Mouse (Mus musculus) intestine, postnatal 0 days (tissue): ENCODE measurements around the gene Nacc1. TPM values are rescaled to one million over a fixed set of nuclear protein-coding genes. Genes with fewer than 3 reads are reported as not detected.

ENCODE experiments used
- ATAC-seq: fragments of 200-750 bp; cut with Nextera tagmentation; 2 replicates; pipeline ENCODE4 v1.8.0; 2017; ENCODE audit warnings: mild to moderate bottlenecking, moderate TSS enrichment, moderate library complexity
- H3K27ac ChIP-seq: fragments of 300-500 bp; sonication (generic); 2 replicates; pipeline ENCODE4 v1.5.1; 2014; ENCODE audit warnings: mild to moderate bottlenecking, low read depth, low read length, moderate library complexity
- H3K27me3 ChIP-seq: fragments of 300-500 bp; sonication (generic); replicated peaks from 2 replicates; pipeline ENCODE4 v1.6.1; 2014; ENCODE audit warnings: low read length, mixed read lengths; ENCODE audit not compliant: control insufficient read depth, insufficient read depth
- H3K36me3 ChIP-seq: fragments of 300-500 bp; sonication (generic); 2 replicates; pipeline ENCODE4 v1.6.1; 2014; ENCODE audit warnings: mild to moderate bottlenecking, moderate library complexity; ENCODE audit not compliant: control insufficient read depth, insufficient read depth
- H3K4me1 ChIP-seq: fragments of 300-500 bp; sonication (generic); replicated peaks from 2 replicates; pipeline ENCODE4 v1.6.1; 2014; ENCODE audit warnings: antibody characterized with exemption, low read length, mixed read lengths; ENCODE audit not compliant: control insufficient read depth, insufficient read depth
- H3K4me2 ChIP-seq: fragments of 300-500 bp; sonication (generic); replicated peaks from 2 replicates; pipeline ENCODE4 v1.6.1; 2014; ENCODE audit warnings: low read depth, mild to moderate bottlenecking, moderate library complexity
- H3K4me3 ChIP-seq: fragments of 300-500 bp; sonication (generic); 2 replicates; pipeline ENCODE4 v1.5.1; 2014; ENCODE audit warnings: low read depth, low read length
- H3K9ac ChIP-seq: fragments of 300-500 bp; sonication (generic); 2 replicates; pipeline ENCODE4 v1.6.1; 2014; ENCODE audit warnings: mild to moderate bottlenecking, low read depth, low read length
- H3K9me3 ChIP-seq: fragments of 300-500 bp; sonication (generic); 2 replicates; pipeline ENCODE4 v1.6.1; 2016; ENCODE audit warnings: mixed run types; ENCODE audit not compliant: control insufficient read depth
- CTCF ChIP-seq: sonication (generic); IDR thresholded peaks from 2 replicates; pipeline ENCODE4 v1.5.1; 2016; ENCODE audit warnings: low read depth, mild to moderate bottlenecking, control low read depth, antibody characterized with exemption, moderate library complexity
- WGBS: fragments of 180-500 bp; shearing (Covaris S2); extraction: QIAGEN DNeasy Blood & Tissue Kit; methylation state at CpG from one replicate; pipeline ENCODE4 v1.1.7; 2014; 5-methylcytosine and 5-hydroxymethylcytosine counted together
- polyA plus RNA-seq: library from polyadenylated mRNA; unstranded; fragments of >200 nt; fragmentation: Nextera tagmentation; extraction: Ambion mirVana; gene quantifications from 2 replicates; pipeline ENCODE4 v1.2.1, GENCODE M21; 2015

The Nacc1 gene
- polyA plus RNA-seq = 9.3 and 9.8 TPM in 2 replicates

DNA sequence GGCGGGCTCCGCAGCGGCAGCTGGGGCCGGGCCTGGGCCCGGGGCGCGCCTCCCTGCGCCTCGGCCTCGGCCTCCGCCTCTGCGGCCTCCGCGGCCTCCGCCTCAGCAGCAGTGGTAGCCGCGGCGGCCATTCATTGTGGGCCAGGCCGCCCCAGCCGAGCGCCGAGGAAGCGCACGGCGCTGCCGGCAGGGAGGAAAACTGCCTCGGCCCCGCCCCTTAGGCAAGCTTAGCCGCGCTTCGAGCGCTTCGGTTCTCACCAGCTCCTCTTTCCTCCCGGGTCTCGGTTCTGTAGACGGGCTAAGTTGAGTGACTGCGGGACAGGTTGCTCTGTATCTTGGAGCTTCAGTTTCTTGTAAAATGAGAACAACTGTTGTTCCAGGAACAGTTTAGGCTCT, at the start of gene Nacc1:
Gene Nacc1, minus strand, starts transcription at position 158 of the 396 bp plus-strand sequence.
- Histone ChIP-seq H3K4me1 (peaks cover 16% of the 10 kb centered on the region), H3K27ac (peak within 1 kb of the TSS; percentile 83), H3K4me3 (peak within 1 kb of the TSS; percentile 100), H3K27me3 (no peaks in the 10 kb centered on the region), H3K9me3 (no peaks in the 10 kb centered on the region), H3K9ac (peak within 1 kb of the TSS; percentile 93), H3K4me2 (peak within 1 kb of the TSS; percentile 89), H3K36me3 (peaks cover 8% of the 10 kb centered on the region)
- WGBS = under 1% methylated on average over 30 of the region's 37 CpGs
- peak; percentile 73 for ATAC-seq
- peak; percentile 37 for TF ChIP-seq CTCF

DNA sequence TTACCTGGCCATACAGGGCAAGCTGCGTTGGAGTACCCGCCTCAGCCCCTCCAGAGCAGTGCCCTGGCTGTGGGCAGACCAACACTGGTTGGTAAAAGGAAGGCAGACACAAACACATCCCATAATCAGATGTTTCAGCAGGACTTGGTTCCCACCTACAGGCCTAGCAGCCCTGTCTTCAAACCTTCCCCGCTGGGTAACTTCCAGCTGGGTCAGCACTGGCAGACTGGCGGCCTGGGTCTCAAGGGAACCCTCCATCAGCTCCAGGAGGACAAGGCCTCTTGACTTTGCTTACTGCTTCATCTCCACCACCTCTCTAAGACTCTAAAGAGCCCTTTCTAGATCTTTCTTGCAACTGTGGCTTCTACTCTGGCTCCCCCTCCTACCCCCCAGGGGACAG, 48.9 kb upstream of the Nacc1 start:
- no peak for ATAC-seq
- H3K27me3 ChIP-seq = peaks cover 17% of the 10 kb centered on the region; the same call in 1 of the 2 replicates
- no peaks in the 10 kb centered on the region for H3K9me3 ChIP-seq
- H3K9ac ChIP-seq = no peak overlapping the region
- H3K4me3 ChIP-seq = no peak overlapping the region
- no peak for TF ChIP-seq CTCF
- no peak overlapping the region for H3K27ac ChIP-seq
- H3K4me1 ChIP-seq = peaks cover 9% of the 10 kb centered on the region; the same call in 1 of the 2 replicates
- H3K36me3 ChIP-seq = no peaks in the 10 kb centered on the region
- WGBS = 86% methylated on average over 4 of the region's 4 CpGs
- H3K4me2 ChIP-seq = no peak overlapping the region

GRCm38 (mm10) chr8:84735597-84735996, 47.9 kb upstream of the Nacc1 start:
- peaks cover 16% of the 10 kb centered on the region for H3K4me1 ChIP-seq

DNA sequence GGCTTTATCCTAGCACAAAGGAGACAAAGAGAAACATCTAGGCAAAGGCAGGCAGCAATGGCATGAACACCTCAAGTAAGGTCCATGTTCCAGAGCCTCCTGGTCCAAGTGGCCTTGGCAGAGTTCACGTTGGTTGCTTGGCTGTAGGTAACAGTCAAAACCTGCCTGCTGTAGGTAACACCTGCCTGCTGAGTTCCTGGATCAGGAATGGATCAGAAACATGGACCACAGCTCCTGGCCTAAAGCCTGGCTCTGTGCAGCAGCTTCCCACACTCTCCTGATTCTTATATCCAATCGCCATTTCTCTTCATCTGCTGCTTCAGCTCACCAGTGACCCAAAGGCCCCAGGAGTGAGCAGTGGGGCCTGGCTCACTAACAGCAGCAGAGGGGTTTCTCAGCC, 47.0 kb upstream of the Nacc1 start:
- Histone ChIP-seq H3K9ac (no peak overlapping the region), H3K4me3 (no peak overlapping the region), H3K36me3 (no peaks in the 10 kb centered on the region), H3K27ac (no peak overlapping the region), H3K4me1 (peaks cover 16% of the 10 kb centered on the region), H3K27me3 (peaks cover 14% of the 10 kb centered on the region; the same call in 1 of the 2 replicates), H3K9me3 (no peaks in the 10 kb centered on the region), H3K4me2 (no peak overlapping the region)
- no peak for ATAC-seq
- WGBS = 87% methylated on average over 2 of the region's 2 CpGs
- TF ChIP-seq CTCF = no peak

More at GRCm38 (mm10) chr8:84735597-84735996, 47.9 kb upstream of the Nacc1 start:
- WGBS = 63% methylated on average over 2 of the region's 2 CpGs
- H3K36me3 ChIP-seq = no peaks in the 10 kb centered on the region
- H3K4me3 ChIP-seq = no peak overlapping the region
- peaks cover 17% of the 10 kb centered on the region; the same call in 1 of the 2 replicates for H3K27me3 ChIP-seq
- ATAC-seq = no peak
- H3K9me3 ChIP-seq = no peaks in the 10 kb centered on the region
- H3K4me2 ChIP-seq = no peak overlapping the region
- no peak for TF ChIP-seq CTCF
- no peak overlapping the region for H3K9ac ChIP-seq
- H3K27ac ChIP-seq = no peak overlapping the region

DNA sequence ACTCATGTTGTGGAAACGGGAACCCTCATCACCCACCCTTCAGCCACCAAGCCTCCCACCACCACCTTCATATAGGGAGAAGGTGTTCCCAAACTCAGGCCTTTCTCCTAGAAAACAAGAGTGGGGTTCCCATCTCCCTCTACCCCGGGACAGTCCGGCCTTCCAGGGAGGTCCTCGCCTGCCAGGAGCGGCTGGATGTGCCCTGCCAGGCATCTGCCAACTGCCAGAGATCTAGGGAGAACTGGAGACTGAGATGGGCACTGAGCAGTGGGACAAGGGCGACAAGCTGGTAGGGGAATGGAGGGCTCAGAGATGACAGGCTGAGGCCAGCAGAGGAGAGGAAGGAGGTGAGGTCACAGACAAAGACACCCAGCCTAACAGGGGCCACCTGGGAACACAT, 46.3 kb upstream of the Nacc1 start:
- H3K4me2 ChIP-seq = no peak overlapping the region
- H3K9ac ChIP-seq = no peak overlapping the region
- no peak overlapping the region for H3K4me3 ChIP-seq
- no peaks in the 10 kb centered on the region for H3K36me3 ChIP-seq
- no peaks in the 10 kb centered on the region for H3K9me3 ChIP-seq
- TF ChIP-seq CTCF = no peak
- WGBS = 92% methylated on average over 6 of the region's 6 CpGs
- peaks cover 13% of the 10 kb centered on the region; the same call in 1 of the 2 replicates for H3K27me3 ChIP-seq
- H3K4me1 ChIP-seq = peaks cover 16% of the 10 kb centered on the region
- H3K27ac ChIP-seq = no peak overlapping the region
- no peak for ATAC-seq

DNA sequence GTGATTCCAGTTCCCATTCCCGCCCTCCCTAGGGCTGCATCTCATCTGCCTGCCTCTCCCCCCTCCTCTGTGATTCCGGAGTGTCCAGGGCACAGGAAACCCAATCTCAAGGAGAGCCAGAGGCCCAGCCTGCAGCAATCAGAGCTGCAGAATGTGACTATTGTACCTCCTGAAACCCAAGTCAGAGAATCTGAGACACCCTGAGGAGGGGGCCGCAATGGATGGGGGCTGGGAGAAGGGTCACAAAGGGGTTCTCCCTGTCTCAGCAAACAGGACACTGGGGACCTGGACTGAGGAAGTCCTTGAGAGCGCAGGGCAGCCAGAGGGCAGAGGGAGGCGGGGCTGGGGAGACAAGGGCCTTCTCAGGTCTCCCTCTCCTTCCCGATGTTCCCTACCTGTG, 45.3 kb upstream of the Nacc1 start:
- no peaks in the 10 kb centered on the region for H3K9me3 ChIP-seq
- 54% methylated on average over 6 of the region's 6 CpGs for WGBS
- no peak for ATAC-seq
- peaks cover 16% of the 10 kb centered on the region for H3K4me1 ChIP-seq
- H3K27me3 ChIP-seq = peaks cover 13% of the 10 kb centered on the region; the same call in 1 of the 2 replicates
- no peak for TF ChIP-seq CTCF
- H3K36me3 ChIP-seq = no peaks in the 10 kb centered on the region
- H3K4me2 ChIP-seq = no peak overlapping the region
- peak overlapping the region; percentile 18; the same call in 1 of the 2 replicates for H3K9ac ChIP-seq
- no peak overlapping the region for H3K27ac ChIP-seq
- H3K4me3 ChIP-seq = no peak overlapping the region
